Mouse (Mus musculus): ENCODE measurements around the gene Znhit1. TPM values are rescaled to one million over a fixed set of nuclear protein-coding genes. Genes with fewer than 3 reads are reported as not detected.

Znhit1 gene
- polyA plus RNA-seq (2014; fragmentation: Nextera tagmentation; extraction: Ambion mirVana): 88.9 and 97.4 TPM in 2 replicates

- Histone ChIP-seq H3K27ac (ENCODE audit: low read depth) (peak within 1 kb of the TSS; percentile 98), H3K27me3 (ENCODE audit: insufficient read depth, low read length) (no peaks in the 10 kb centered on the region), H3K9me3 (ENCODE audit: low read depth, low read length) (no peaks in the 10 kb centered on the region), H3K36me3 (ENCODE audit: insufficient read depth) (peaks cover 41% of the 10 kb centered on the region), H3K4me2 (peak within 1 kb of the TSS; percentile 72), H3K9ac (peak within 1 kb of the TSS; percentile 96), H3K4me3 (ENCODE audit: low read depth, low read length) (peak within 1 kb of the TSS; percentile 86), H3K4me1 (ENCODE audit: insufficient read depth) (peaks cover 4% of the 10 kb centered on the region)
- 2% methylated on average over 12 of the region's 12 CpGs for WGBS
- no peak for TF ChIP-seq CTCF (IDR thresholded peaks at IDR 0.05; ENCODE audit: low read depth)
- ATAC-seq (ENCODE audit: insufficient read depth): 0 out of 2 replicates have a peak, but pooled peaks have one; percentile 1
- DNase-seq: peak; percentile 13
Measured at GRCm38 (mm10) chr5:136987934-136988271, at the start of gene Znhit1. Gene Znhit1, minus strand, starts transcription at chr5:136988021.

- H3K27me3 ChIP-seq (ENCODE audit: insufficient read depth, low read length): peaks cover 14% of the 10 kb centered on the region
- DNase-seq (no peak), ATAC-seq (ENCODE audit: insufficient read depth) (no peak)
- no peak overlapping the region for H3K4me2 ChIP-seq
- TF ChIP-seq CTCF (IDR thresholded peaks at IDR 0.05; ENCODE audit: low read depth): no peak
- no peaks in the 10 kb centered on the region for H3K9me3 ChIP-seq (ENCODE audit: low read depth, low read length)
- H3K4me3 ChIP-seq (ENCODE audit: low read depth, low read length): no peak overlapping the region
- H3K36me3 ChIP-seq (ENCODE audit: insufficient read depth): peaks cover 57% of the 10 kb centered on the region
- WGBS: 76% methylated on average over 13 of the region's 13 CpGs
- 0 out of 2 replicates have a peak, but pooled peaks cover 6% of the 10 kb centered on the region for H3K4me1 ChIP-seq (ENCODE audit: insufficient read depth)
- H3K27ac ChIP-seq (ENCODE audit: low read depth): no peak overlapping the region
- H3K9ac ChIP-seq: no peak overlapping the region
Measured at GRCm38 (mm10) chr5:137036211-137036610, 48.4 kb upstream of the Znhit1 start.

GRCm38 (mm10) chr5:137032641-137033074, 44.8 kb upstream of the Znhit1 start:
- peak overlapping the region; percentile 100 for H3K4me2 ChIP-seq
- peak overlapping the region; percentile 44 for H3K4me3 ChIP-seq (ENCODE audit: low read depth, low read length)
- H3K4me1 ChIP-seq (ENCODE audit: insufficient read depth): peaks cover 11% of the 10 kb centered on the region; the same call in 1 of the 2 replicates
- peaks cover 25% of the 10 kb centered on the region; the same call in 1 of the 2 replicates for H3K36me3 ChIP-seq (ENCODE audit: insufficient read depth)
- no peak overlapping the region for H3K27ac ChIP-seq (ENCODE audit: low read depth)
- WGBS: under 1% methylated on average over 41 of the region's 49 CpGs
- peaks cover 47% of the 10 kb centered on the region for H3K27me3 ChIP-seq (ENCODE audit: insufficient read depth, low read length)
- no peaks in the 10 kb centered on the region for H3K9me3 ChIP-seq (ENCODE audit: low read depth, low read length)
- H3K9ac ChIP-seq: 0 out of 2 replicates have a peak overlapping the region, but pooled peaks have one; percentile 20
- TF ChIP-seq CTCF (IDR thresholded peaks at IDR 0.05; ENCODE audit: low read depth): no peak
- peak; percentile 79 for ATAC-seq (ENCODE audit: insufficient read depth)
- DNase-seq: peak; percentile 92

- H3K36me3 ChIP-seq (ENCODE audit: insufficient read depth): peaks cover 21% of the 10 kb centered on the region; the same call in 1 of the 2 replicates
- no peak overlapping the region for H3K27ac ChIP-seq (ENCODE audit: low read depth)
- peak overlapping the region; percentile 44 for H3K4me3 ChIP-seq (ENCODE audit: low read depth, low read length)
- TF ChIP-seq CTCF (IDR thresholded peaks at IDR 0.05; ENCODE audit: low read depth): 0 out of 2 replicates have a peak, but pooled peaks have one; percentile 24
- DNase-seq (no peak), ATAC-seq (ENCODE audit: insufficient read depth) (no peak)
- H3K4me1 ChIP-seq (ENCODE audit: insufficient read depth): peaks cover 11% of the 10 kb centered on the region; the same call in 1 of the 2 replicates
- no peak overlapping the region for H3K9ac ChIP-seq
- H3K9me3 ChIP-seq (ENCODE audit: low read depth, low read length): no peaks in the 10 kb centered on the region
- H3K4me2 ChIP-seq: peak overlapping the region; percentile 100
- H3K27me3 ChIP-seq (ENCODE audit: insufficient read depth, low read length): peaks cover 49% of the 10 kb centered on the region
- under 1% methylated on average over 33 of the region's 33 CpGs for WGBS
Measured at GRCm38 (mm10) chr5:137032033-137032421, 44.2 kb upstream of the Znhit1 start.

GRCm38 (mm10) chr5:137031076-137032032, 43.5 kb upstream of the Znhit1 start:
- no peaks in the 10 kb centered on the region for H3K9me3 ChIP-seq (ENCODE audit: low read depth, low read length)
- H3K4me3 ChIP-seq (ENCODE audit: low read depth, low read length): peak overlapping the region; percentile 44
- no peak for TF ChIP-seq CTCF (IDR thresholded peaks at IDR 0.05; ENCODE audit: low read depth)
- peaks cover 15% of the 10 kb centered on the region; the same call in 1 of the 2 replicates for H3K36me3 ChIP-seq (ENCODE audit: insufficient read depth)
- H3K9ac ChIP-seq: no peak overlapping the region
- peaks cover 11% of the 10 kb centered on the region; the same call in 1 of the 2 replicates for H3K4me1 ChIP-seq (ENCODE audit: insufficient read depth)
- peak overlapping the region; percentile 100 for H3K4me2 ChIP-seq
- DNase-seq: peak; percentile 67
- peaks cover 56% of the 10 kb centered on the region for H3K27me3 ChIP-seq (ENCODE audit: insufficient read depth, low read length)
- ATAC-seq (ENCODE audit: insufficient read depth): no peak
- under 1% methylated on average over 78 of the region's 78 CpGs for WGBS
- no peak overlapping the region for H3K27ac ChIP-seq (ENCODE audit: low read depth)

- DNase-seq (no peak), ATAC-seq (ENCODE audit: insufficient read depth) (no peak)
- Histone ChIP-seq H3K36me3 (ENCODE audit: insufficient read depth) (0 out of 2 replicates have a peak, but pooled peaks cover 6% of the 10 kb centered on the region), H3K27ac (ENCODE audit: low read depth) (no peak overlapping the region), H3K9ac (no peak overlapping the region), H3K4me3 (ENCODE audit: low read depth, low read length) (peak overlapping the region; percentile 27; the same call in 1 of the 2 replicates), H3K27me3 (ENCODE audit: insufficient read depth, low read length) (peaks cover 66% of the 10 kb centered on the region), H3K9me3 (ENCODE audit: low read depth, low read length) (no peaks in the 10 kb centered on the region), H3K4me1 (ENCODE audit: insufficient read depth) (peaks cover 11% of the 10 kb centered on the region; the same call in 1 of the 2 replicates), H3K4me2 (peak overlapping the region; percentile 62)
- TF ChIP-seq CTCF (IDR thresholded peaks at IDR 0.05; ENCODE audit: low read depth): no peak
- WGBS: 14% methylated on average over 22 of the region's 22 CpGs
Measured at GRCm38 (mm10) chr5:137030416-137030810, 42.6 kb upstream of the Znhit1 start.
